Mouse (Mus musculus) layer of hippocampus, postnatal 14 days (tissue): ENCODE measurements at regions not wholly inside any gene's neighbourhood (a gene's known extent, or its start where the extent isn't known, plus 50 kb on each side); places are given as distances from the start of the nearest gene placed in this dataset.
A peak's percentile ranks its signal among the peaks of the same experiment; 100 is the strongest.

ENCODE experiments used
- DNase-seq, 2 experiments: peaks; one replicate each; pipeline ENCODE4 v3.0.0; 2021 to 2022; ENCODE audit warnings: low spot score in 2 of 2, mixed read lengths in 1 of 2

GRCm38 (mm10) chr14:82586116-82586515, 1857.2 kb upstream of the Pcdh17 start:
- no peak for DNase-seq

GRCm38 (mm10) chr14:82607631-82608030, 1835.7 kb upstream of the Pcdh17 start:
- no peak for DNase-seq

GRCm38 (mm10) chr14:82610726-82611125, 1832.6 kb upstream of the Pcdh17 start:
- DNase-seq: peak in 1 of 2 experiments; percentile 3
